Mouse (Mus musculus) small intestine, adult 2 months (tissue): ENCODE data around the gene Cux2.

Source experiments
- CTCF ChIP-seq: fragments of 200-500 bp; IDR thresholded peaks from 2 replicates; pipeline ENCODE4 v1.5.1; 2012; ENCODE audit warnings: low read depth, mild to moderate bottlenecking, control low read depth, inconsistent platforms, low read length, moderate library complexity, mixed read lengths; ENCODE audit not compliant: insufficient replicate concordance, insufficient read length; ENCODE audit errors: extremely low read depth
- POLR2A ChIP-seq: fragments of 200-500 bp; IDR thresholded peaks from 2 replicates; pipeline ENCODE4 v1.6.1; 2012; ENCODE audit warnings: low read depth, mild to moderate bottlenecking, control low read depth, inconsistent platforms, low read length, moderate library complexity

GRCm38 (mm10) chr5:121864330-121864729, 185.6 kb downstream of the Cux2 start:
- TF ChIP-seq POLR2A: no peak
- no peak for TF ChIP-seq CTCF
